Mouse (Mus musculus) testis, postnatal 14 days (tissue): ENCODE measurements around the gene Ccdc183.
A peak's percentile ranks its signal among the peaks of the same experiment; 100 is the strongest.

Source experiments
- DNase-seq: peaks from one replicate; pipeline ENCODE4 v3.0.0; 2021; ENCODE audit warnings: low spot score

The Ccdc183 gene

DNA sequence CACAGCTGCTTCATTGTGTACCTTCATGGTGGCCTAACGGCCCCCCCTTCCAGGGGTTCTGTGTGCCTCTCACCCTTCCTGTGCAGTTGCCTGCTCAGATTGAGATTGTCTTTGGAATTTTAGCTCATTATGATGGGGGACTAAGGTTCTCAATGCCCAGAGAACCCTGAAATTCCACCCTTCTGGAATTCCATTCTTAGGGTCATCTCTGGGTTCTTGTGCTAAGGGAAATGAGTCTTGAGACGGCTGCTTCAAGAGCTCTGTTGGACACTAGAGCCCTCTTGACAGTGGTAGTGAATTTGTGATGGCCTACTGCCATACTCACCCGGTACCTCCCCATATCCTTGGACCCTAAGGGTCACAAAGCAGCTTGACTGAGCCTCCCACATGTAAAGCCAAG lies at the start of gene Ccdc183:
Ccdc183 (minus strand) TSS at position 101 of the 400 bp plus-strand sequence.
- DNase-seq, result no peak

DNA sequence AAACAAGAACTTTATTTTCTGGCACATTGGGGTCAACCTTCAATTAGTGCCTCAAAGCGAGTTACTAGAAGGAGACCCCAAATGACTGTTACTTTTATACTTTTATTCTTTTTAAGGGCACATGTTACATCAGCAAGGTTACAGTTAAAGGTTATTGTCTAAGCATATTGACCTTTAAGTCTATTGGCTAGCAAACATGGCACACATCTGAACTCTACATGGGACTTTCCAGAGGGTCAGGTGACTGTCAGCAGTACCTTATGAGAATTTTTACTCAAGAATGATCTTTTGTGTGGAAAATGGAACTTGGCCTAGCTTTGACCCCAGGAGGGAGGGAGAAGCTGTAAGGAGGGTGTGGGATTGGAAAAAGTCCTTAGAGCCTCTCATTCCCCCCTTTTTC lies 49.0 kb upstream of the Ccdc183 start:
- no peak for DNase-seq

DNA sequence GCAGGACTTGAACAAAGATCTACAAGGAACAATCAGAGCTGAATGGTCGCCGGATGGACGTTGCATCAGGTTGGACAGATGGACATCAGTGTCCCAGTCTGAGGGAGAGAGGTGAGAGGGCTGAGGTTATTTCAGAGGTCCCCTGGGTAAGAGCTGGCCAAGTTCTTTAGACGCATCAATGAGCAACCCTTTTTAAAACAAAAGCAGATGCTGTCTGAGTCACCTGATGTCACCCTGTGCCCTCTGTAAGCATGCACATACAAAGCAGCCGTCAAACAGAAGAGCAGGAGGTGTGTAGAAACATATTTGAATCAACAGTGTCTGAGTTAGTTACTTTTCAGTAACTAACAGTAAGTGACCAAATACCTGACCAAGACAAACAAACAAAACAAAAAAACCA lies 46.6 kb upstream of the Ccdc183 start:
- DNase-seq, result no peak

DNA sequence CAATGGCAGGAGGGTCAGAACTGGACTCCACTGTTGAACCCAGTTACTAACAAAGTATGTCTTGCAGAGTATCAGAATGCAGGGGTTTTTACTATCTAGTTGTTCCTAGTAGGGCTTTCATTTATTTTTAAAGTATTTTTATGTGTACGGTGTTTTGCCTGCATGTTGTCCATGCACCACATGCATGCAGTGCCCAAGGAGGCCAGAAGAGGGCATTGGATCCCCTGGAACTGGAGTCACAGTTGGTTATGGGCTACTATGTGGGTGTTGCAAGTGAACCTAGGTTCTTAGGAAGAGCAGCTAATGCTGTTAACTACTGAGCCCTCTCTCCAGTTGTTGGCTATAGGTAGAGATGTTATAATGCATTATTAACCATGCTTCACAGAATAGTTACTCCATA lies 46.0 kb upstream of the Ccdc183 start:
- DNase-seq, result no peak

DNA sequence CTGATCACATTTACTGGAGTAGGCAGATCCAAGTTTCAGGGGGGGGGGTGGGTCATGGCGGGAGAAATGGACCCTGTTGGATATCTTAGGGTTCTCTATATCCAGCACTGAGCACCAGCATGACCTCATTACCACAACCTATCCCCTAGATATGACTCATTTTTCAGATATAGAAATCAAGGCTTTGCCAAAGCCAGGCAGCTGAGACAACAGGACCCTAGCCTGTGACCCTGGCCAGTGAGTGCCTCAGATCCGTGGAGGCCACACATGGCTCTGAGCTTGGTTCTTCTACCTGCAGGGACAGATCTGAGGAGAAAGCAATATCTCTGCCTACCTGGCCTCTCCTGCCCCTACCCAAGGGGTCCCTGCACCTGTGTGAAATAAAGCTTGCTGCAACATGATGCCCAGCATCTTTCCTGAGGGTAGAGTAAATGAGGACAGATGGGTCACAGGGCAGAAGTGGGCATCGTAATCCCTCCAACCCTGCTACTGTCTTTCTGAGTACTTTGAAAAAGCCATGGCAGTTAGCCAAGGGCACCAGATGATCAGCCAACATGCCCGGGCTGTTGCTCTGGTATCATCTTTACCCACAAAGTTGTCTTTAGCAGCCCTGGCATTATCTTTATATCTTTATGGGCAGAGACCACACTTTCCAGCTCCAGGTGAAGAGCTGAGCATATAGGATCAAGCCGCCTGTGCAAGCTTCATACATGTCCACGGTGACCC lies 43.9 kb upstream of the Ccdc183 start:
- no peak for DNase-seq

DNA sequence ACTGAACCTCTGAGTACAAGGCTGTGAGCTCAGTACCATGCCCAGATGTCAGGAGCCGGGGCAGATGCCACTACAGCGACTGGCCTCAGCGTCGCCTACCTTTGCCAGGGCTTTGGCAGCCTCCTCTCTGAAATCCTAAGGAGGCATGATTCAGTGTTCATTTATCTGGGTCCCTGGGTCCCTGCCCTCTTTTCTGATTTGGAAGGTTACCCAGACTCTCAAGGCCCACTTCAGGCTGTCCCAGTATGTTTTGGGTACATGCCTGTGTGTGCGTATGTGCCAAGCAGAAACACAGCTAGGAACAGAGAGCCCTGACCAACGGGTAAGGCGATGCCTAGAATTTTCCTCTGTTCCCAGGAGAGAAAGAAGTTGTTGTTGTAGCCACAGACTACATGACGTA lies 42.8 kb upstream of the Ccdc183 start:
- no peak for DNase-seq

DNA sequence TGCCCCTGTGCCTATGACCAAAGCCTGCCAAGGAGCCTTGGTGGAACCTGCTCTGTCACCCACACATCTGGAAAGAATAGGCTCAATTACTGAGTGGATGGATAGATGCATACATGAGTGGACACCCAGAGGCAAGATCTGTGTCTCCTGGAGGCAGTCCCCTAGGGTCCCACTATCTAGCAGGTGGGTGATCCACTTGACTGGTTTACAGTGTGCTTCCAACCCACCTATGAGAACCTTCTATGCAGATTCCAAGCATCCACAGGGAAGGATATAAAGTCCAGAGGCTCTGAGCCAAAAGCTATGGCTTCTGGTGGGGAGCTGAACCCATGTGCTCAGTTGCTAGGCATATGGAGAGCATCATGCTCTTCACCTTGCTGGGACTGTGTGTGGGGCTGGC lies 40.2 kb upstream of the Ccdc183 start, which contains the start of gene Lcn5:
Lcn5 (plus strand) TSS at position 301 of the 400 bp plus-strand sequence.
- no peak for DNase-seq

DNA sequence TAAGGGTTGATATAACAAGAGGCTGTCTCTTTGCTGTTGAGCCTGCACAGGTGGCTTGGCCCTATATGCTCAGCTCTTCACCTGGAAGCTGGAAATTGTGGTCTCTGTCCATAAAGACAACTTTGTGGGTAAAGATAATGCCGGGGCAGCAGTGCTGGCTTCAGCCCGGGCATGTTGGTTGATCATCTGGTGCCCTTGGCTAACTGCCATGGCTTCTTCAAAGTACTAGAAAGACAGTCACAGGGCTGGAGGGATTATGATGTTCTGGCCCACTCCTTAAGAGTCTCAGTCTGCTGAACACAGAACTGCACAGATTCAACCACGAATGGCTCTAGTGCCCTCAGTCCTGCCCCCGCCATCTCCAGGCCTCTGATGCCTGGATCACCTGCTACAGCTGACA lies 39.8 kb upstream of the Ccdc183 start:
- no peak for DNase-seq

DNA sequence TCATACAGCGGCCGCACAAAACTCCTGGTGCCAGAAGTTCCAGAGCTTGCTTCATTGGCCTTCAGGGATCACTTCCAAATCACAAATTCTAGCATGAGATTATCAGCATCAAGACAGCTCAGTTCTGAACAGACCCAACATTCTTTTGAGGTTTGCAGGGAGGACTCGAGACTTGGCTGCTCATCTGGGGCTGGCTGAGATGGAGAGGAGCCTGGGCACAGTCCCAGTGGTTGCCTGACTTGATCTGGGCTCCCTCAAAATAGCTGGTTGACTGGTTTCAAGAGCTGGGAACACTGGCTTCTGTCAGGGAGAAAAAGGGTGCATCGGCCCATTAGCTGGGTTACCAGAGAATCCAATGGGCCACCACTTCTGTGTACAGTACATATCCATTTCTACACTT lies 39.2 kb upstream of the Ccdc183 start:
- no peak for DNase-seq

DNA sequence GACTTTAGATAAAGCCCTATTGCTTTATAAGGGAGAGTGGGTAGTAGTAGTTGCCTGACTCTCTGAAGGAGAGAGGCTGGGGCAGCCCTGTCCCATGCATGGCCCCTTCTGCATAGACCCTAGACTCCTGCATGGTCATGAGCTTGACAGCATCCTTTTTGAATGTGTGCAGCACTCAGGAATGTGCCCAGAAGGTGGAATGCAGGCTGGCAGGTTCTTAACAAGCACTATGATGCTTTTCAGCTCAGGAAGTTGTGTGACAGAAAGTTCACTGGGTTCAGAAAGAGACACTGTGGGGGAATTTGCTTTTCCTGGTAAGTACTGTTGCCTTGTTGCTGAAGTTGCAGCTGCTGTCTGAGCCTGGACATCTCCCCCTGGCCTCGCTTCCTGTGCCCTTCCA lies 37.0 kb upstream of the Ccdc183 start:
- DNase-seq, result no peak

DNA sequence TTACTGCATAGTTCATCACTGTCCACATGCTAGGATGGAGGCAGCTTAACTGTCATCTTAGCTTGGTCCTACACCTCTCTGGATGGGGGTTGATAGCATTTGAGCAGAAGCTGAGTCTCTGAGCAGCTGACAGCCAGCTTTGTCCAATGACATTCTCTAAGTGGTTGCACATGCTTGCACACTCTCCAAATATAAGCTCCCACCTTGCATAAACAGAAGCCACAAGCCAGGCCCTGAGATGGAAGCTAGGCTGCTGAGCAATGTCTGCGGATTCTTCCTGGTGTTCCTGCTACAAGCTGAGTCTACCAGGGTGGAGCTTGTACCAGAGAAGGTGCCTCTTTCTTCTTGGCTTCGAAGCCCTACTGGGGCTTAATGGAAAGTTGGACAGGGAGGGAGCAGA lies 35.4 kb upstream of the Ccdc183 start, which contains the start of gene Lcn8:
Lcn8 (plus strand) TSS at position 219 of the 400 bp plus-strand sequence.
- no peak for DNase-seq

DNA sequence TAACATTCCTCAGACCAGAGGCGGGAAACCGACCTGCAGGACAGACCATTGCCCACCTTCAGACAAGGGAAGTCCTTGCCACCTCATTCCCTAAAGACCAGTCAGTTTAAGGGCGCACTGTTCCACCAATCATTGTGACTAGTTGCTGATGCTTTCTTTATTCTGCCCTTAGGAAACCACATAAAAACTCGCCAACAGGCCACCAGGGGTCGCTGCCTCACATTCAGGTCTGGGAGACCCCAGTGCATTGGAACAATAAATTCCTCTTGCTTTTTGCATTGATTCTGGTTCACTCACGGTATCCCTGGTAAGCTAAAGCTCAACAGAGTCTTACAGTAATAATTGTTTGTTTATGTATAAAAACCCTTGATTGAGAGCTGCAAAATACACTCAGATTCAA lies 22.4 kb upstream of the Ccdc183 start:
- no peak for DNase-seq

DNA sequence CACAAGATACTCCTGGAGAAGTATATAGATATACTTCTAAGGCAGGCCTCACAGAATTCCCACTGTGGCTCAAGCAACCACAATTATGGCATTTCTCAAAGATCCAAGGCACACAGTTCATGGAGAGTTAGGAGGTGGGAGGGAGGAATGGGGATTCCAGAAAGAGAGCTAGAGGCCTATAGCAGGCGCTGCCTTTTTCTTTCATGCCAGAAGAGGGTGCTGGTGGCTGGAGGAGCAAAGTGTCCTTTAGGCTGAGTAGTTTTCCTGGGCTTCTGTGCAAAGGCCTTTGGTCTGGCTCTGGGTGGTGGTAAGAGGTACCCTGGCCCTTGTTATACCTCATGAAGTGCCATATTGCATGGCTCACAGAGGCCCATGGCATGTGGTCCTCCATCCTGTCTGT lies 16.6 kb upstream of the Ccdc183 start:
- DNase-seq, result no peak

DNA sequence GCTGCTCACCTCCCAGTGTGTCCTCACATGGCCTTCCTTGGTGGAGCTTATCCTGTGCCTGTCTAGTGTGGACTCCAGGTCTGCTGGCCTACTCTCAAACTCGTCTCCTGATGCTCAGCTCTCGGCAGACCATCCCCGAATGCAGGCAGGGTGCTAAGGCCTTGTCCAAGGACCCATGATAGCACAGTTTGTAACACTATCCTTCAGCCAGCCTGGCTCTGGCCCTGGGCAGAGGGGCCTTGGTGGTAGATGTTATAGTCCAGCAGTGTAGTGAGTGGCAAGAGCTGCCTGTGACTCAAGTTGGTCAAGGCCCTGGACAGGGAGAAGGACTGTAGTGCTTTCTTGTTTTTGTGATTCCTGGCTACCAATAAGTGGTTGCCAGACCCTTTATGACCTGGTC lies 16.1 kb upstream of the Ccdc183 start:
- DNase-seq, result no peak

DNA sequence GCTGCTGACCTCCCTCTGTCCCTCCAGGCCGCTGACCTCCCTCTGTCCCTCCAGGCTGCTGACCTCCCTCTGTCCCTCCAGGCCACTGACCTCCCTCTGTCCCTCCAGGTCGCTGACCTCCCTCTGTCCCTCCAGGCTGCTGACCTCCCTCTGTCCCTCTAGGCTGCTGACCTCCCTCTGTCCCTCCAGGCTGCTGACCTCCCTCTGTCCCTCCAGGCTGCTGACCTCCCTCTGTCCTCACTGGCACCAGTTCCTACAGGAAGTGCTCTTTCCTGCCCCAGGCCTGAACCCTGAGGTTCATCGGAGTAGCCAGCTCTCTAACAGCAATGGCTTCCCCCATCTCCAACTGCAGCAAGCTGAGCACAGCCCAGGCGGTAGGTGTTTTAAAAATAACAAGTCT lies 11.3 kb upstream of the Ccdc183 start:
- DNase-seq, result no peak

DNA sequence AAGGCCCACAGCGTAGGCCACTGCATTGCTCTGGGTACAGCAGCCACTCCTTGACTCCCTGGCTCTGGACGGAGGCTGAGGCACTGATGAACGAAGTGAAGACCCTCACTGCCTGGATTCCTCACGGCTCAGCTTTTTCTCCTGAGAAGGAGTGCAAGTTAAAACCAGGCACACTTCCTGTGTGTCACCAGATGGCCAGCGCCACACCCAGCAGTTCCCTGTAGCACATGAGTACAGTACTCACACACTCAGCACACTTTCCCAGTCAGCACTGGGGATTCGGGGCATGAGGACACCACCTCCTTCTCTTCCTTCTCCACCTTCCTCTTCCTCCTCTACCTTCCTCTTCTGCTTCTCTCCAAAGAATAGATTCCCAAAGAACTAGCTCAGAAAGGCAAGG lies 10.3 kb upstream of the Ccdc183 start, which contains the start of gene Fcna:
Fcna (minus strand) TSS at position 220 of the 400 bp plus-strand sequence.
- no peak for DNase-seq

DNA sequence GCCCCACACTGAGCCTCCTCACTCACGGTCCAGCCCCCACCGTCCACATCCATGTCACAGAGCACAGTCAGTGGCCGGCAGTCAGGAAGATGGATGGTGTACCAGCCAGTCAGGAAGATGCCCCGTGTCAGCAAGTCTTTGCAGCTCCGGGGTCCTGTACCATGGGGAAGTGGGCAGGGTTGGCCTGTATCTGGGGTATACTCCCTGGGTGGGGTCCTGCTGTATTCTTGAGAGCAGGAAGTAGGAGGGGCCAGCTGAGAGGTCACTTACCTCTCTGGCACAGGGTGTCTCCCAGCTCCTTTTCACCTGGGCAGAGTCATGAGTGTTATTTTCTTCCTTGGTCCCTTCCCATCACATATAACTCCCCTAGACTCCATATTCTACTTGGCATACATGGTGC lies 8.5 kb upstream of the Ccdc183 start:
- DNase-seq, result no peak

DNA sequence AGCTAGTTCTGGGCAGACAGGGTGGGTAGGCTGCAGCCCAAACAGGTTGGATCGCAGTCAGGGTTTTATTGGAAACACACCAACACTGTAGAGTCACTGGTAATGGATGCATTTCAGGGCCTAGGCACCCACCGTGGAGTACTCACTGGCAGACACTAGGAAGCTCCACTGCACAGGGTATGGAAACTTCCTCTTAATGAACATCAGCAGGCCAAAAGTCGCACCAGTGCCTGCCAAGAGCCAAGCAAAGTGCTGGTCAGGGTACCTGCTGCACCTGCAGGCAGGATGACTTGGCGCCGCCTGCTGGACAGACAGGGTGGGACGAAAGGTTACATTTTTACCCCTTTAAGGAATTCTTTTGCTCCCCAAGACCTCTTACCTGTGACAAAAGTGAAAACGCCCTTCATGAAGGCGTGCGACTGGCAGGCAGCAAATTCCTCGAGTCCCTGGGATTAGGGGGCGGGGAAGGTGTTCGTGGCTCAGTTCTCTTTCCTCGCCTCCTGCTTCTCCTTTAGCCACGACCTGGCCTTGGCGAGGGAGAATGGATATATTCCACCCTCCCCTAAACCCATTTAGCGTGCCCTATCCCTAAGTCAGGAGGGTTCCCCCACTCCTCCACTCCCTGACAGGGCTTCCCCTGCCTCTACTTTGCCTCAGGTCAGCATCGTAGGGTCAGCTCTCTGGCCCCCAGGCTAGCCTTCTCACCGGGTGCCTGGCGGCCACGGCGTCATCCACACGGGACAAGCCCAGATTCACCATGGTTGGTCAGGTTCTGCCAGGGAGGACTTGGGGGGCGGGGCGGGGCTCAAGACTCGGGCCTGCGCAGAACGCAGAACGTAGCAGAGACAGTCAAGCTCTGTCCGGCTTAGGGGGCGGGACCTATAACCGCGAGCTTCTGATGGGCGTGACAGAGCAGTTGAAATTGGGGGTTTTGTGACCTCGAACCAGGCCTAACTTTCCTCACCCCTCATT lies 4.0 kb upstream of the Ccdc183 start, which contains the start of gene Tmem141:
Tmem141 (minus strand) TSS at position 777 of the 972 bp plus-strand sequence.
- peak; percentile 88 for DNase-seq

DNA sequence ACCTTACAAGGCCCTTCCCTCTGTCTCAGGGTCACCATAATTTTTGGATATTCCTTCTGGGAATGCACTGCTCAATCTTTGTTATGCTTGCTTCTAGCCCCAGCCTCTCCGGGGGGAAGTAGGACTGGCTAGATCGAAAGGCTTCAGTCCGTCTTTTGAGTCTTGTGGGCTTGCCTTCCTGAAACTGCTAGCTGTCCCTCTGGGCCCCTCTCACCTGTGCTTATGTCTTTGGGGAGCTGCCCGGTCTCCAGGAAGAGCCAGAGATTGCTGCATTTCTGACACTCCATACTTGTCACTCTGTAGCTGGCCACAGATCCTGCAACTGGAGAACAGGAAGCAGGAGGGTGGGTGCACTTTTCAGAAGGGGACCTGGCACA lies 3.4 kb upstream of the Ccdc183 start:
- no peak for DNase-seq

DNA sequence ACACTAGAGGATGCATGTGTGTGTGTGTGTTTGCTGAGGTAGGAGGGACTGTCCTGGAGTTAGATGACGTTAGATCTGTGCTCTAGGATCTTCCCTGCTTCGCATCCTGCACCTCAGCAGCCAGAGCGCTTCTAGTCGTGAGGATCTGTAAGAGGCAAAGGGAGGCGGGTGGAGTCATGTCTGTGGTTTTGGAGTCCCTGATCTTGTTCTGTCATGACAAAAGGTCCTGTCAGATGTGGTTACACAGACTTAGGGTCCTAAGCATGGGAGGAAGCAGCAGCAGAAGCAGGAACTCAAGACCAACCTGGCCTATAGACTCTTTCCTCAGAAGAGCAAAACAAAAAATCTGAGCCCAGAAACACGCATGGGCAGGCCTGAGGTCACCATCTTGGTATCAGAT lies 2.9 kb upstream of the Ccdc183 start:
- DNase-seq, result no peak

DNA sequence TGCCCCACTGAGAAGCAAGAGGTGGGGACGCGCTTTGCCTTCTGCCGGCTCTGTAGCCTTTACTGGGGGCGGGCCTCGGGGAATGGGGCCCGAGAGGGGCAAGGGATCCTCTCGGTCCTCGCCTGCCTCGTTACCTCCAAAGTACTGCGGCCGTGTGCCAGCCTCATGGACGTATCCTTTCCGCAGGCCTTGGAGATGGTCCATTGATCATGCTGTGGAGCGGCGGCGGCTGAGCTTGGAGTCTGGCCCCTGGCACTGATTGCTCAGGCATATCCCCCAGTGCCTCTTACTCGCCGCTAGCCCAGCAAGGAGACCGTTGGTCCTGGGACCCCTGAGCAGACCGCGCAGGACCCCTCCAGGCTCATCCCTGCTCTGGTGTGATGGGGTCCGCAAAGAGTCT lies 1.1 kb downstream of the Ccdc183 start:
- DNase-seq, result no peak

DNA sequence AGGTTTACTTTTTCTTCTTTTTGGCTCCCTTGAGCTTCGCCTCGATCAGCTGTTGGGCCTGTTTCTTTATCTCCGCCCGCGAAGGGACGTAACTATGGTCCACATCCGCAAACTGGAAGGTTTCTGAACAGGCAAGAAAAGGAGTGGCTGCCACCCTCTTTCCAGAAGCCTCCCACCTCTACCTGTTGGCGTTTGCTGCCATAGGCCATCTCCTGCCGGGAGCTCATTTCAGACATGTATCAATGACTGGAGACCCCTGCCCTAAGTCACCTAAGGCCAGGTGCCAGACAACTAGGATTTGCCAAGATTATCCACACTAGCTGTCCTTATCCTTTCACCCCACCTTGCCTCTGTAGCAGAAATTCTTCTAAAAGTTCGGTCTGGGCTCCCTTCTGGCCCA lies 8.8 kb downstream of the Ccdc183 start:
- DNase-seq, result peak; percentile 37
